Mouse (Mus musculus): Measurements from ENCODE around the gene Rab31. TPM values are rescaled to one million over a fixed set of nuclear protein-coding genes. Genes with fewer than 3 reads are reported as not detected.
A peak's percentile ranks its signal among the peaks of the same experiment; 100 is the strongest.

Gene Rab31
- total RNA-seq, 2 experiments from 2014 or later: 56.6 to 90.9 TPM

DNA sequence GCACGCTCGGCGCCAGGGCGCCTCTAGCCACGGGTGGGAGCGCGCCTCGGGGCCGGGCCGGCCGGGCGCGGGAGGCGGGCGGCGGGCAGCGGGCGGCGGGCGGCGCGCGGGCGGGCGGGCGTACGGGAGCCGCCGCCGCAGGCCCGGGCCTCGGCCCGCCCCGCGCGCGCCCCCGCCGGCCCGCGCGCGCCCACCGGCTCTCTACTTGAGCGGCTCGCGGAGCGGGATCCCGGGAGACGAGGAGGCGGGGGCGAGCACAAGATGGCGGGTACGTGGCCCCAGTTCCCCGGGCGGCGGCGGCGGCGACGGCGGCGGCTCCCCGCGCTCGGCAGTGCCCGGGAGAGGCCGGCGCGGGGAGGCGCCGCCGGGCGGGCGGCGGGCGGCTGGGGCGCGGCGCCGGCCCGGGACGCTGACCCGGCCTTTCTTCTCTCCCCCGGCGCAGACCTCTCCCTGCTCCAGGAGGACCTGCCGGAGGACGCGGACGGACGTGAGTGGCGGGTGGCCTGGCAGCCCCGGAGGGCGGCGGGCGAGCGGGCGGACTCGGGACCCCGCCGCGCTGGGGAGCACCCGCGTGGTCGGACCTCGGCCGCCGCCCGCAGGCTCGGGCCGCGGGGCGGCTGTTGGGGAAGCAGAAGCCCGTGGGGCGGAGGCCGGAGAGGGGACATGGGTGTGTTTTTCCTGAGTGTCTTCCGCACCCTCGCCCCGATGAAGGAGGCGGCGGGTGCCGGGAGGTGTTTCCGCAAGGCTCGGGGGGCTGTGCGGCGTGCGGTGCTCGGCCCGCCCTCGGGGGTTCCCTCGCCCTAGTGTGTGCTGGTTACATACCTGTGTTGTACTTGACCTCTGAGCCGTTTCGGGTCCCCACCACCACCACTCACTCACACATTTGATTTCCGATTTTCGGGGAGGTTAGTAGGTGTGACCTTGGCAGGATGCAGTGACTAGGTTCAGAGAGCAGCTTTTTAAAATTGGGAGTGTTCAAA is 10.9 kb upstream of the Rab31 start:
- ATAC-seq (ENCODE audit: poor library complexity, severe bottlenecking): peak; percentile 42

- peak; percentile 61 for ATAC-seq (ENCODE audit: poor library complexity, severe bottlenecking)
These were observed 10.1 kb upstream of the Rab31 start, which contains the start of gene Ppp4r1 for GRCm38 (mm10) chr17:65782551-65783141. Gene Ppp4r1 (plus strand): TSS chr17:65782573.

DNA sequence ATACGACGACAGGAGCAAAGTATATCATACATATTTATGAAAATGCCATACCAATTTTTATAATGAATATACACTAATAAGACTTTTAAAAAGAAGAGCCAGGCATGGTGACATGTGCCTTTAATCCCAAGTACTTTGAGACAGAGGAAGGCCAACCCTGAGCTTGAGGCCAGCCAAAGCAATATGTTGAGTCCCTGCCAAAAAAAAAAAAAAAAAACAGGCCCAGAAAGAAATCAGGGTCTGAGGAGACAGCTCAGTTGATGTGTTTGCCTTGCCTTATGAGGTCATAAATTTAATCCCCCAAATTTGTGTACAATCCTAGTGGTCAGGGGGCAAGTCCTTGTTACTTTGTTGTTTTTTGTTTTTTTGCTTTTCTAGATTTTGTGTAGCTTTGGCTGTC is 8.4 kb upstream of the Rab31 start:
- ATAC-seq (ENCODE audit: poor library complexity, severe bottlenecking): no peak

DNA sequence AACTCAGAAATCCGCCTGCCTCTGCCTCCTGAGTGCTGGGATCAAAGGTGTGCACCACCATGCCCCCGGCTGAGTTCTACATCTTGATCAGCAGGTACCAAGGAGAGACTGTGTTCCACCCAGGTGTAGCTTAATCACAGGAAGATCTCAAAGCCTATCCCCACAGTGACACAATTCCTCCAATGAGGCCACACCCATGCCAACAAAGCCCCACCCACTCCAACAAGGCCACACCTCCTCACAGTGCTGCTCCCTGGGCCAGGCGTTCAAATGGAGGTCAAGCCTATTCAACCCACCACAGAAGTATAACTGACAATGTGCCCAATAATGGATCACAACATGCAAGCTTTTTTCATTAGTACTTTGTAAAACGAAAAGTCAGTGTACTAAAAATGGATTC is 4.9 kb upstream of the Rab31 start:
- ATAC-seq (ENCODE audit: poor library complexity, severe bottlenecking): no peak

DNA sequence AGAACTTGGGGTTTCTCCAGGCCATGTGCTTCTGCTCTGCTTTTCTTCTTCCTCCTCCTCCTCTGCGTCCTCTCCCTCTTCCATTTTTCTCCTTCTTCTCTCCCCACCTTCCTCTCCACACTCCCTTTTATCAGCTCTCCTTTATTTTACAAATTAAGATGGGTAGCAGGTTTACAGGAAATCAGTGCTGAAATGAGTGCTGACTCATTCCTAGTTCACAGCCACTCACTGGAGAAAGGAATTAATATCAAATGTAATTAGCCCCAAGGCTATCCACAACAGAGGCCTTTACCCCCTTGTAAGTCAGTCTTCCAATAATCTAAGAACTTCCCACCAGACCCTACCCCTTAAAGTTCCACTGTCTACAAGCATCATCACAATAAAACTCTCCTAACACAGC is 3.7 kb upstream of the Rab31 start:
- ATAC-seq (ENCODE audit: poor library complexity, severe bottlenecking): no peak

DNA sequence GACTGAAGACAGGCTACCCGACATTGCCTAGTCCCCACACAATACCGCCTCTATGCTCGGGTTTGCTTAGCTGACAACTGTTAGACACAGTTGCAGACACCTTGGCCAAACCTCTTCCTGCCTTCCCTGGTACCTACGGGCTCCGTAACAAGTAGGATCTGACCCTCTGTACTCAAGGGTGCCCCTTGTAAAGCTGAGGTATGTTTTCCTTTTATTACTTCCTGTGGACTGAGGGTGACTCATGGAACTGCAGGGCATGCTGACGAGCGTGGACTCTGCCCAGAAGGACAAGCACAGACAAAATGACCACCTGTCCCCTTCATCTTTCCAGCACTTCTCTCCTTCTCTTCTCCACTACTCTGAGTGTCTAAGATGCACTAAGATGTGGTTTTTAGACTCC is 1.9 kb upstream of the Rab31 start:
- ATAC-seq (ENCODE audit: poor library complexity, severe bottlenecking): no peak

GRCm38 (mm10) chr17:65773617-65774016 is 1.1 kb upstream of the Rab31 start:
- ATAC-seq (ENCODE audit: poor library complexity, severe bottlenecking): no peak

DNA sequence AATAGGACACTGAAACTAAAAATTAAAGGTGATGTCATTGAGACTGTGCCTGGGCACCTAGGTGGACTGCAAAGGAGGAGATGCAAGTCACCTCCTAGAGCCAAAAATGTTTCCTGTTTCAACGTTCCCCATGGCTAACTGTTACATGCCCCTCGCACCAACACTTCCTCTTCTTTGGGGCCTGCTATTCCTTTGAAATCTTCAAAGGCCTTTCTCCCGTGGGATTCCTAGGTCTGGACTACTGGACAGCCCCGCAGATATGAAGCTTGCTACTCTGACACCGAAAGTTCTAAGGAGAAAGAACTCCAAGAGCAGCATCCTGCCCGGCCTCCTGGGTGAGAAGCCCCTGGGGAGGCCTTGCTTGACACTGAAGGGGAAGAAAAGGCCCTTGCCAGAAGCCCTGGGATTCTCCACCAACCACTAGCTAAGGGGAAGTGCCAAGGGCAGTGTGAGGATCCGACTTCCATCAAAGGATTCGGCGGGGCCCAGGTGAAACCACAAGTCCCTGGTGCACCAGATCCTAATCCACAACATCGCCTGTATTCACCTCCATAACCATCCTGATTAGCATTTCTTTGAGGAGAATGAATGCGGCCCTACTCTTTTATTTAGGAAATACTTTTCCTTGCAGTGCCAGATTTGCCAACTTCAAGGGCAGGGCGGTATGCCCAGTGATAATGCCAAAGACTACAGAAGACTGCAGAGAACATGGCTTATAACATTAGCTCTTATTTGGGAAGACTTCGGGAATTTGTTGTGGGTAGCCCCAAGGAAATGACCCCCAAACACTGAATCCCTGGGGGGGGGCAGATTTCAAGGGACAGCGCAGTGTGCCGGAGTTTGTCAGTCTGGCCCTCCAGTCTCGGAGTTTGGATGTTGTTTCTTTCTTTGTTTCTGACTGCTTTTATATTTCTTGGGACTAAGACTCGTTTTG is 1.3 kb downstream of the Rab31 start:
- peak; percentile 66 for ATAC-seq (ENCODE audit: poor library complexity, severe bottlenecking)

- ATAC-seq (ENCODE audit: poor library complexity, severe bottlenecking): 0 out of 2 replicates have a peak, but pooled peaks have one; percentile 11
These were observed 4.1 kb downstream of the Rab31 start for GRCm38 (mm10) chr17:65768486-65768885.

DNA sequence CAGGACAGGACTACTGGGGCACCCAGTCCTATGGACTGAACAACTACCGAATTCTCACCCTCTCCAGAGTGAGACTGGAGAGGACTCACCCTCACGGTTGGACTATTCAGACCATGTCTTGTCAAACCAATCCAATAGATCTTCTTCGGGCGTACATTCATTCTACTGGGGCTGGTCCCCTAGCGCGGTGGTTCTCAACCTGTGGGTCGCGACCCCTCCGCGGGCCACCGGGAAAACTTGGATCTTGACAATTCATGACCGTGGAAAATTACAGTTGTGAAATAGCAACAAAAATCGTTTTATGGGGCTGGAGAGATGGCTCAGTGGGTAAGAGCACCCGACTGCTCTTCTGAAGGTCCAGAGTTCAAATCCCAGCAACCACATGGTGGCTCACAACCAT is 9.3 kb downstream of the Rab31 start:
- ATAC-seq (ENCODE audit: poor library complexity, severe bottlenecking): no peak

- ATAC-seq (ENCODE audit: poor library complexity, severe bottlenecking): no peak
These were observed 15.4 kb downstream of the Rab31 start for GRCm38 (mm10) chr17:65757150-65757549.

- no peak for ATAC-seq (ENCODE audit: poor library complexity, severe bottlenecking)
These were observed 16.7 kb downstream of the Rab31 start for GRCm38 (mm10) chr17:65755857-65756256.

- ATAC-seq (ENCODE audit: poor library complexity, severe bottlenecking): no peak
These were observed 19.4 kb downstream of the Rab31 start for GRCm38 (mm10) chr17:65753130-65753529.

- no peak for ATAC-seq (ENCODE audit: poor library complexity, severe bottlenecking)
These were observed 22.3 kb downstream of the Rab31 start for GRCm38 (mm10) chr17:65750301-65750700.

GRCm38 (mm10) chr17:65749803-65750202 is 22.7 kb downstream of the Rab31 start:
- peak; percentile 88 for ATAC-seq (ENCODE audit: poor library complexity, severe bottlenecking)

- no peak for ATAC-seq (ENCODE audit: poor library complexity, severe bottlenecking)
These were observed 23.6 kb downstream of the Rab31 start for GRCm38 (mm10) chr17:65748997-65749396.

DNA sequence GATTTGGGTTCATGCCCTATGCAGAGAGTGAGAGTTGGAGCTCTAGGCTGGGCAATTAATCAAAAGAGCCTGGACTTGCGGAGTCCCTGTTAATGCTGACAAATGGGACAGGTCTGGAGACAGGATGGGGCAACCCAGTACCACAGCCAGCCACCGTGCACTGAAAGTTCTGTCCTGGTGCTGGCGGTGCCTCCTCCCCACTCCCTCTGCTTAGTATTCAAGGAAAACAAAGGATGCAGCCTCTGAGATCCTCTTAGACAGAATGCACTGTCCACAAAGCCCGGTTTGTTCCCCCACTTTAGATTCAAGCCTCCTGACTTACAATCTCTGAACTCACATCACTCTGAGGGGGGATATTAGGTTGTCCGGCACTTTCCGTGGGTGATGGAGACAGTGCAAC is 26.2 kb downstream of the Rab31 start:
- ATAC-seq (ENCODE audit: poor library complexity, severe bottlenecking): no peak

DNA sequence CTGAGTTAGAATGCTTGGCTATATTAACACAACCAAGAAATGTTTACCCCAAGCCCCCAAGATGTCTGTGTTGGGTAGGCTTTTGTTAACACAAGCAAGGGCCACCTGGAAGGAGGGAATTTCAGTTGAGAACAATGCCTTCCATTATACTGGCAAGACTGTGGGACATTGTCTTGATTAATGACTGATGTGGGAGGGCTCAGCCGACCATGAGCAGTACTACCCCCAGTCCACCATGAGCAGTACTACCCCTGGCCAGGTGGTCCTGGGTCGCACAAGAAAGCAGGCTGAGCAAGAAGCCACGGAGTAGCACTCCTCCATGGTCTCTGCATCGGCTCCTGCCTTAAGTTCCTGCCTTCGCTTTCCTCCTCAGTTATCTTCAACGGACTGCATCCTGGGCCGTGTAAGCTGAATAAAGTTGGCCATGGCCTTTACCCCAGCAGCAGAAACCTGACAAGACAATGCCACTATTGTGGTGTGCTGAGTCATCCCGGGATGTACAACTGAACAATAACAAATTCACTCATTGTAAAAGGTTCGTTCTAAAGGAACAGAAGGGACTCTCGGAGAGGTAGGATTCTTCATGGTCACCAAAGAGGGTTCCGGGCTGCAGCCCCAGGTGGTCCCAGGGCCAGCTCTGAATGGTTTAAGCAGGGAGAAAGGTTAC is 28.8 kb downstream of the Rab31 start:
- ATAC-seq (ENCODE audit: poor library complexity, severe bottlenecking): no peak

DNA sequence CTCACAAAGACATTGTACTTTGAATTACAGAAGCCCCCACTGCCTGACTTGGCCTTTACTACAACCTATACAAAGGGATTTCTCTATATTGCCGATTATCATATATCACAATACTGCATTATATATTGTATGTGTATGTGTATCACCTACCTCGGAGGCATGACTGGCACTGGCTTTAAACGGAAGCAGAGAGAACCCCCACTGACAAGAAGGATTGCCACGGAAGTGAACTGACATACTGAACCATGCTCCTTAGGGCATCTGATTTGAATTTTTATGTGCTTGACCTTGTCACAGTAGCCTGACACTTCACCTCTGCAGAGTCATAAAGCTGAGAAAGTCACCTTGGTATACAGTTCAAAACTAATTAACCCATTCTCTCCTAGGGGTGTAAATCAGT is 29.6 kb downstream of the Rab31 start:
- no peak for ATAC-seq (ENCODE audit: poor library complexity, severe bottlenecking)

DNA sequence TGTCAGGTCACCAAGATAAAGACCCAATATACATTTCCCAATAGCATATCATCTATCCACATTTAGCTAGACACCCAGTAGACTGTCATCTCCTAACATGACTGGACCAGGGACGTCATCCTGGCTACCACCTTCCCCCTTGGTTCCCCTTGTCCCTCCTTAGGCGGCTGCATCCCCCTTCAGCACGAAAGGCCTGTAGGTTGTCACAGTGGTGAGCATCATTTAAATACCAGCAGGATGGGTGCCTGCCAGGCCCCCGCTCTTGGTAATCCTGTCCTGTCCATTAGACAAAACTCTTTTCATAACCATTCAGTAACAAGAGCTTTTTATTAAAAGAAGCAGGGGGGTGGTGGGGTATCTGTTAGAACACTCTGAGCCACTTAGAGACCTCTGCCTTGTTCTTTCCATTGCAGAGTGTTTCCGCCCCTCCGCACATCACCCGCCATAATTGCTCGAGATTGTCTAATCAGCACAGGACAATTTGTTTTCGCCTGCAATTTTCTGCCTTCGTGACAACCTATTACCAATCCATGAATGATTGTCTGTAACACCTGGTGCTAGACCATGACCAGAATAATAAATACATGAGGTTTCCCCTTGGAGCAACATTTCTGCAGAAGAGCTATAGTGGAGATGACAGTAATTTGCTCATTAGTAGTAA is 30.2 kb downstream of the Rab31 start:
- ATAC-seq (ENCODE audit: poor library complexity, severe bottlenecking): no peak

All from megakaryocyte, adult 5-6 weeks (primary cell).